Mouse (Mus musculus) liver, adult 2 months (tissue): ENCODE data around the gene Rps2. TPM values are rescaled to one million over a fixed set of nuclear protein-coding genes. Genes with fewer than 3 reads are reported as not detected.
A peak's percentile ranks its signal among the peaks of the same experiment; 100 is the strongest.

Experiments used
- DNase-seq: peaks from one replicate; pipeline ENCODE4 v3.0.0-alpha.2; 2011; ENCODE audit warnings: low read depth, low spot score; ENCODE audit errors: extremely low read depth
- H3K27ac ChIP-seq: fragments of 200-500 bp; replicated peaks from 2 replicates; pipeline ENCODE4 v1.5.1; 2012; ENCODE audit warnings: low read depth, mild to moderate bottlenecking, control low read depth, inconsistent platforms, low read length; ENCODE audit not compliant: insufficient read depth
- H3K27me3 ChIP-seq: fragments of 200-500 bp; 2 replicates; pipeline ENCODE4 v1.6.1; 2012; ENCODE audit warnings: mild to moderate bottlenecking, moderate library complexity, low read length, inconsistent platforms; ENCODE audit not compliant: control insufficient read depth, insufficient read depth
- H3K36me3 ChIP-seq: fragments of 200-500 bp; 2 replicates; pipeline ENCODE4 v1.6.1; 2012; ENCODE audit warnings: low read length, inconsistent platforms; ENCODE audit not compliant: control insufficient read depth, insufficient read depth
- H3K4me1 ChIP-seq: fragments of 200-500 bp; 2 replicates; pipeline ENCODE4 v1.6.1; 2011; ENCODE audit warnings: low read length; ENCODE audit not compliant: control insufficient read depth, insufficient read depth
- H3K4me3 ChIP-seq: fragments of 200-500 bp; 2 replicates; pipeline ENCODE4 v1.5.1; 2011; ENCODE audit warnings: low read depth, mild to moderate bottlenecking, control low read depth, low read length, moderate library complexity; ENCODE audit not compliant: insufficient read depth
- H3K79me2 ChIP-seq: fragments of 200-500 bp; 2 replicates; pipeline ENCODE4 v1.6.1; 2012; ENCODE audit warnings: inconsistent platforms, mild to moderate bottlenecking, low read length, moderate library complexity; ENCODE audit not compliant: control insufficient read depth, insufficient read depth
- H3K9ac ChIP-seq: fragments of 200-500 bp; 2 replicates; pipeline ENCODE4 v1.6.1; 2012; ENCODE audit warnings: low read depth, mild to moderate bottlenecking, control low read depth, inconsistent platforms, low read length
- CTCF ChIP-seq: fragments of 200-500 bp; IDR thresholded peaks from 2 replicates; pipeline ENCODE4 v1.5.1; 2011; ENCODE audit warnings: low read depth, low read length, control low read depth
- POLR2A ChIP-seq: fragments of 200-500 bp; IDR thresholded peaks from 2 replicates; pipeline ENCODE4 v1.6.1; 2011; ENCODE audit warnings: low read length, control low read depth; ENCODE audit not compliant: insufficient read depth; ENCODE audit errors: extremely low read depth
- WGBS: fragments of 180-500 bp; shearing (Covaris S2); methylation state at CpG from one replicate; pipeline ENCODE4 v1.1.7; 2018; 5-methylcytosine and 5-hydroxymethylcytosine counted together
- polyA plus RNA-seq: library from polyadenylated mRNA; depleted of rRNA; stranded (reverse); fragments of >200 nt; gene quantifications from 2 replicates; pipeline ENCODE4 v1.2.3, GENCODE M21; 2012
- total RNA-seq: library from RNA; depleted of rRNA; stranded (reverse); fragments of >200 nt; gene quantifications from 2 replicates; pipeline ENCODE4 v1.2.3, GENCODE M21; 2014

Rps2 gene
- total and polyA plus RNA-seq, 2 experiments = 802 to 2,199 TPM

- Histone ChIP-seq H3K36me3 (no peaks in the 10 kb centered on the region), H3K4me1 (peaks cover 6% of the 10 kb centered on the region; the same call in 1 of the 2 replicates), H3K27ac (no peak within 1 kb of the TSS), H3K27me3 (peaks cover 7% of the 10 kb centered on the region; the same call in 1 of the 2 replicates), H3K4me3 (peak within 1 kb of the TSS; percentile 55), H3K79me2 (no peaks in the 10 kb centered on the region), H3K9ac (peak within 1 kb of the TSS; percentile 65)
- WGBS = under 1% methylated on average over 76 of the region's 82 CpGs
- TF ChIP-seq POLR2A = 0 out of 2 replicates have a peak, but pooled peaks have one; percentile 27
- TF ChIP-seq CTCF = no peak
- no peak for DNase-seq
Observed at GRCm38 (mm10) chr17:24752415-24753394, 34.8 kb downstream of the Rps2 start, which contains the start of gene Hs3st6. Gene Hs3st6, plus strand, starts transcription at chr17:24752988.

- peaks cover 7% of the 10 kb centered on the region; the same call in 1 of the 2 replicates for H3K27me3 ChIP-seq
- H3K4me3 ChIP-seq = no peak overlapping the region
- peaks cover 5% of the 10 kb centered on the region; the same call in 1 of the 2 replicates for H3K4me1 ChIP-seq
- DNase-seq = no peak
- no peak overlapping the region for H3K27ac ChIP-seq
- no peak overlapping the region for H3K9ac ChIP-seq
- 90% methylated on average over 1 of the region's 1 CpGs for WGBS
- H3K36me3 ChIP-seq = no peaks in the 10 kb centered on the region
- TF ChIP-seq POLR2A (no peak), CTCF (no peak)
- H3K79me2 ChIP-seq = no peaks in the 10 kb centered on the region
Observed at GRCm38 (mm10) chr17:24757394-24757793, 39.5 kb downstream of the Rps2 start.

GRCm38 (mm10) chr17:24761121-24761520, 43.2 kb downstream of the Rps2 start:
- H3K79me2 ChIP-seq = no peaks in the 10 kb centered on the region
- no peak overlapping the region for H3K4me3 ChIP-seq
- no peaks in the 10 kb centered on the region for H3K4me1 ChIP-seq
- H3K36me3 ChIP-seq = no peaks in the 10 kb centered on the region
- no peak for DNase-seq
- H3K27ac ChIP-seq = no peak overlapping the region
- no peak overlapping the region for H3K9ac ChIP-seq
- TF ChIP-seq POLR2A = no peak
- no peak for TF ChIP-seq CTCF
- 64% methylated on average over 5 of the region's 5 CpGs for WGBS
- H3K27me3 ChIP-seq = no peaks in the 10 kb centered on the region

- no peaks in the 10 kb centered on the region for H3K79me2 ChIP-seq
- no peak overlapping the region for H3K9ac ChIP-seq
- DNase-seq = no peak
- no peak for TF ChIP-seq POLR2A
- TF ChIP-seq CTCF = no peak
- H3K4me1 ChIP-seq = no peaks in the 10 kb centered on the region
- H3K4me3 ChIP-seq = no peak overlapping the region
- no peak overlapping the region for H3K27ac ChIP-seq
- H3K27me3 ChIP-seq = no peaks in the 10 kb centered on the region
- WGBS = 63% methylated on average over 21 of the region's 22 CpGs
- H3K36me3 ChIP-seq = no peaks in the 10 kb centered on the region
Observed at GRCm38 (mm10) chr17:24765016-24765905, 47.3 kb downstream of the Rps2 start.

- no peak overlapping the region for H3K4me3 ChIP-seq
- peak; percentile 39 for DNase-seq
- 58% methylated on average over 12 of the region's 12 CpGs for WGBS
- no peak overlapping the region for H3K9ac ChIP-seq
- H3K27me3 ChIP-seq = no peaks in the 10 kb centered on the region
- TF ChIP-seq POLR2A (no peak), CTCF (no peak)
- H3K4me1 ChIP-seq = no peaks in the 10 kb centered on the region
- H3K79me2 ChIP-seq = no peaks in the 10 kb centered on the region
- no peak overlapping the region for H3K27ac ChIP-seq
- H3K36me3 ChIP-seq = no peaks in the 10 kb centered on the region
Observed at GRCm38 (mm10) chr17:24766266-24766875, 48.5 kb downstream of the Rps2 start.
